Mouse (Mus musculus) liver, adult 2 months (tissue): Measurements from ENCODE around the gene Dgkq. TPM values are rescaled to one million over a fixed set of nuclear protein-coding genes. Genes with fewer than 3 reads are reported as not detected.

Source experiments
- DNase-seq: peaks from one replicate; pipeline ENCODE4 v3.0.0-alpha.2; 2011; ENCODE audit warnings: low read depth, low spot score; ENCODE audit errors: extremely low read depth
- H3K27ac ChIP-seq: fragments of 200-500 bp; replicated peaks from 2 replicates; pipeline ENCODE4 v1.5.1; 2012; ENCODE audit warnings: low read depth, mild to moderate bottlenecking, control low read depth, inconsistent platforms, low read length; ENCODE audit not compliant: insufficient read depth
- H3K27me3 ChIP-seq: fragments of 200-500 bp; 2 replicates; pipeline ENCODE4 v1.6.1; 2012; ENCODE audit warnings: mild to moderate bottlenecking, moderate library complexity, low read length, inconsistent platforms; ENCODE audit not compliant: control insufficient read depth, insufficient read depth
- H3K36me3 ChIP-seq: fragments of 200-500 bp; 2 replicates; pipeline ENCODE4 v1.6.1; 2012; ENCODE audit warnings: low read length, inconsistent platforms; ENCODE audit not compliant: control insufficient read depth, insufficient read depth
- H3K4me1 ChIP-seq: fragments of 200-500 bp; 2 replicates; pipeline ENCODE4 v1.6.1; 2011; ENCODE audit warnings: low read length; ENCODE audit not compliant: control insufficient read depth, insufficient read depth
- H3K4me3 ChIP-seq: fragments of 200-500 bp; 2 replicates; pipeline ENCODE4 v1.5.1; 2011; ENCODE audit warnings: low read depth, mild to moderate bottlenecking, control low read depth, low read length, moderate library complexity; ENCODE audit not compliant: insufficient read depth
- H3K79me2 ChIP-seq: fragments of 200-500 bp; 2 replicates; pipeline ENCODE4 v1.6.1; 2012; ENCODE audit warnings: inconsistent platforms, mild to moderate bottlenecking, low read length, moderate library complexity; ENCODE audit not compliant: control insufficient read depth, insufficient read depth
- H3K9ac ChIP-seq: fragments of 200-500 bp; 2 replicates; pipeline ENCODE4 v1.6.1; 2012; ENCODE audit warnings: low read depth, mild to moderate bottlenecking, control low read depth, inconsistent platforms, low read length
- CTCF ChIP-seq: fragments of 200-500 bp; IDR thresholded peaks from 2 replicates; pipeline ENCODE4 v1.5.1; 2011; ENCODE audit warnings: low read depth, low read length, control low read depth
- POLR2A ChIP-seq: fragments of 200-500 bp; IDR thresholded peaks from 2 replicates; pipeline ENCODE4 v1.6.1; 2011; ENCODE audit warnings: low read length, control low read depth; ENCODE audit not compliant: insufficient read depth; ENCODE audit errors: extremely low read depth
- WGBS: fragments of 180-500 bp; shearing (Covaris S2); methylation state at CpG from one replicate; pipeline ENCODE4 v1.1.7; 2018; 5-methylcytosine and 5-hydroxymethylcytosine counted together
- polyA plus RNA-seq: library from polyadenylated mRNA; depleted of rRNA; stranded (reverse); fragments of >200 nt; gene quantifications from 2 replicates; pipeline ENCODE4 v1.2.3, GENCODE M21; 2012
- total RNA-seq: library from RNA; depleted of rRNA; stranded (reverse); fragments of >200 nt; gene quantifications from 2 replicates; pipeline ENCODE4 v1.2.3, GENCODE M21; 2014

Dgkq gene
- total and polyA plus RNA-seq, 2 experiments = 16.3 to 28.2 TPM

GRCm38 (mm10) chr5:108693872-108694288 lies 24.4 kb upstream of the Dgkq start:
- peak; percentile 80 for DNase-seq
- Histone ChIP-seq H3K4me1 (peaks cover 19% of the 10 kb centered on the region), H3K79me2 (peaks cover 6% of the 10 kb centered on the region; the same call in 1 of the 2 replicates), H3K9ac (peak overlapping the region; percentile 96), H3K4me3 (peak overlapping the region; percentile 92), H3K27ac (no peak overlapping the region), H3K27me3 (no peaks in the 10 kb centered on the region), H3K36me3 (no peaks in the 10 kb centered on the region)
- no peak for TF ChIP-seq CTCF
- peak; percentile 46; the same call in 1 of the 2 replicates for TF ChIP-seq POLR2A
- under 1% methylated on average over 39 of the region's 43 CpGs for WGBS

GRCm38 (mm10) chr5:108692271-108692670 lies 22.8 kb upstream of the Dgkq start, which contains the start of gene Fgfrl1:
Gene Fgfrl1 (plus strand): TSS chr5:108692382.
- H3K9ac ChIP-seq = 0 out of 2 replicates have a peak within 1 kb of the TSS, but pooled peaks have one; percentile 25
- 2% methylated on average over 16 of the region's 18 CpGs for WGBS
- H3K4me3 ChIP-seq = peak within 1 kb of the TSS; percentile 6
- peaks cover 19% of the 10 kb centered on the region for H3K4me1 ChIP-seq
- H3K27me3 ChIP-seq = no peaks in the 10 kb centered on the region
- H3K27ac ChIP-seq = no peak within 1 kb of the TSS
- peaks cover 3% of the 10 kb centered on the region; the same call in 1 of the 2 replicates for H3K79me2 ChIP-seq
- DNase-seq = peak; percentile 78
- H3K36me3 ChIP-seq = no peaks in the 10 kb centered on the region
- no peak for TF ChIP-seq POLR2A
- TF ChIP-seq CTCF = peak; percentile 76

- Histone ChIP-seq H3K36me3 (no peaks in the 10 kb centered on the region), H3K4me3 (no peak overlapping the region), H3K9ac (no peak overlapping the region), H3K4me1 (peaks cover 15% of the 10 kb centered on the region), H3K27ac (no peak overlapping the region), H3K27me3 (no peaks in the 10 kb centered on the region), H3K79me2 (peaks cover under 1% of the 10 kb centered on the region; the same call in 1 of the 2 replicates)
- TF ChIP-seq POLR2A (no peak), CTCF (no peak)
- 79% methylated on average over 4 of the region's 4 CpGs for WGBS
- no peak for DNase-seq
These were observed 21.7 kb upstream of the Dgkq start for GRCm38 (mm10) chr5:108691152-108691551.

GRCm38 (mm10) chr5:108689091-108689490 lies 19.6 kb upstream of the Dgkq start:
- Histone ChIP-seq H3K4me1 (peaks cover 12% of the 10 kb centered on the region), H3K36me3 (no peaks in the 10 kb centered on the region), H3K27ac (no peak overlapping the region), H3K27me3 (no peaks in the 10 kb centered on the region), H3K4me3 (no peak overlapping the region), H3K79me2 (no peaks in the 10 kb centered on the region), H3K9ac (no peak overlapping the region)
- no peak for DNase-seq
- TF ChIP-seq CTCF (no peak), POLR2A (no peak)
- WGBS = 88% methylated on average over 5 of the region's 5 CpGs

GRCm38 (mm10) chr5:108680871-108681270 lies 11.4 kb upstream of the Dgkq start:
- H3K9ac ChIP-seq = no peak overlapping the region
- H3K4me3 ChIP-seq = no peak overlapping the region
- 95% methylated on average over 6 of the region's 6 CpGs for WGBS
- no peak overlapping the region for H3K27ac ChIP-seq
- DNase-seq = no peak
- H3K79me2 ChIP-seq = no peaks in the 10 kb centered on the region
- H3K36me3 ChIP-seq = no peaks in the 10 kb centered on the region
- H3K27me3 ChIP-seq = no peaks in the 10 kb centered on the region
- peaks cover 2% of the 10 kb centered on the region; the same call in 1 of the 2 replicates for H3K4me1 ChIP-seq
- TF ChIP-seq POLR2A (no peak), CTCF (no peak)

- WGBS = 41% methylated on average over 3 of the region's 3 CpGs
These were observed 10.4 kb upstream of the Dgkq start for GRCm38 (mm10) chr5:108679909-108680308.

More at GRCm38 (mm10) chr5:108679909-108680308, 10.4 kb upstream of the Dgkq start:
- no peak for DNase-seq
- Histone ChIP-seq H3K4me3 (no peak overlapping the region), H3K27me3 (no peaks in the 10 kb centered on the region), H3K4me1 (peaks cover 6% of the 10 kb centered on the region), H3K9ac (no peak overlapping the region), H3K36me3 (no peaks in the 10 kb centered on the region), H3K27ac (no peak overlapping the region), H3K79me2 (no peaks in the 10 kb centered on the region)
- TF ChIP-seq POLR2A (no peak), CTCF (peak; percentile 55)
